17 mouse cellular contexts compared by ENCODE assay signal in genomic region chr17:44650431-44650830, GRCm38 (mm10).
"Had no signal": no experiment of that assay in that cellular context is flagged by ENCODE, and none has a peak within 500 bp of the region (broad histone marks: within the 10 kb centered on the region; RNA-seq: fewer than 3 reads in every experiment).

No protein-coding gene starts in this region.

- H3K4me3 ChIP-seq: limb, embryonic 10.5 days; limb, embryonic 13.5 days; liver, embryonic 12.5 days; liver, embryonic 15.5 days; lung, embryonic 15.5 days; megakaryocyte, embryonic 14.5 days had no signal

- DNase-seq: kidney, adult 9 months; kidney, postnatal 14 days; kidney, postnatal 4 days; layer of hippocampus, adult 9-11 months; liver; lung, adult 18-20 months; lung, postnatal 10 days; lung, postnatal 36 days; midbrain, embryonic 14.5 days; thymus, postnatal 36 days had no signal

- ATAC-seq: liver, embryonic 12.5 days had no signal

- H3K4me1 ChIP-seq: limb, embryonic 13.5 days; liver, embryonic 12.5 days; liver, embryonic 15.5 days; lung, embryonic 15.5 days had no signal

- H3K27ac ChIP-seq: limb, embryonic 10.5 days; limb, embryonic 13.5 days; liver, embryonic 12.5 days; liver, embryonic 15.5 days; lung, embryonic 15.5 days; stomach, postnatal 0 days had no signal
